Mouse (Mus musculus) embryonic facial prominence, embryonic 14.5 days (tissue): ENCODE results near the gene Lgr6. TPM values are rescaled to one million over a fixed set of nuclear protein-coding genes. Genes with fewer than 3 reads are reported as not detected.

ENCODE experiments used
- ATAC-seq: fragments of 200-750 bp; cut with Nextera tagmentation; 2 replicates; pipeline ENCODE4 v1.8.0; 2017; ENCODE audit warnings: low read depth, moderate number of reproducible peaks, moderate TSS enrichment
- DNase-seq: peaks from one replicate; pipeline ENCODE4 v3.0.0-alpha.2; 2015; ENCODE audit warnings: low spot score
- H3K27ac ChIP-seq: fragments of 300-500 bp; sonication (generic); replicated peaks from 2 replicates; pipeline ENCODE4 v1.5.1; 2014; ENCODE audit warnings: low read depth, mild to moderate bottlenecking, low read length, moderate library complexity
- H3K27me3 ChIP-seq: fragments of 300-500 bp; sonication (generic); replicated peaks from 2 replicates; pipeline ENCODE4 v1.6.1; 2014; ENCODE audit warnings: low read length; ENCODE audit not compliant: control insufficient read depth, insufficient read depth
- H3K36me3 ChIP-seq: fragments of 300-500 bp; sonication (generic); 2 replicates; pipeline ENCODE4 v1.6.1; 2014; ENCODE audit warnings: low read length, mixed read lengths; ENCODE audit not compliant: control insufficient read depth, insufficient read depth
- H3K4me1 ChIP-seq: fragments of 300-500 bp; sonication (generic); 2 replicates; pipeline ENCODE4 v1.6.1; 2014; ENCODE audit warnings: antibody characterized with exemption, low read length; ENCODE audit not compliant: control insufficient read depth, insufficient read depth
- H3K4me2 ChIP-seq: fragments of 300-500 bp; sonication (generic); 2 replicates; pipeline ENCODE4 v1.6.1; 2014; ENCODE audit warnings: low read depth, mild to moderate bottlenecking, low read length, moderate library complexity, mixed read lengths
- H3K4me3 ChIP-seq: fragments of 300-500 bp; sonication (generic); 2 replicates; pipeline ENCODE4 v1.5.1; 2014; ENCODE audit warnings: low read depth, mild to moderate bottlenecking, low read length
- H3K9ac ChIP-seq: fragments of 300-500 bp; sonication (generic); 2 replicates; pipeline ENCODE4 v1.6.1; 2014; ENCODE audit warnings: low read depth, mild to moderate bottlenecking, low read length, moderate library complexity, mixed read lengths
- H3K9me3 ChIP-seq: fragments of 300-500 bp; sonication (generic); 2 replicates; pipeline ENCODE4 v1.6.1; 2016; ENCODE audit warnings: low read length; ENCODE audit not compliant: control insufficient read depth
- WGBS: fragments of 180-500 bp; shearing (Covaris S2); extraction: QIAGEN DNeasy Blood & Tissue Kit; methylation state at CpG from one replicate; pipeline ENCODE4 v1.1.7; 2014; 5-methylcytosine and 5-hydroxymethylcytosine counted together
- polyA plus RNA-seq: library from polyadenylated mRNA; unstranded; fragments of >200 nt; fragmentation: Nextera tagmentation; extraction: Ambion mirVana; gene quantifications from 2 replicates; pipeline ENCODE4 v1.2.1, GENCODE M21; 2014

Lgr6 gene
- polyA plus RNA-seq, 1 experiment from 2014 or later: 7.5 TPM

- no peaks in the 10 kb centered on the region for H3K9me3 ChIP-seq
- WGBS: 72% methylated on average over 3 of the region's 3 CpGs
Observed at GRCm38 (mm10) chr1:135082267-135082666, 22.8 kb downstream of the Lgr6 start.

GRCm38 (mm10) chr1:135079021-135079420 lies 26.1 kb downstream of the Lgr6 start:
- no peaks in the 10 kb centered on the region for H3K9me3 ChIP-seq
- 13% methylated on average over 2 of the region's 2 CpGs for WGBS
- ATAC-seq: no peak; the same call in 1 of the 2 replicates
- no peak overlapping the region for H3K4me3 ChIP-seq
- no peak overlapping the region for H3K4me2 ChIP-seq
- no peak overlapping the region for H3K27ac ChIP-seq
- no peaks in the 10 kb centered on the region for H3K36me3 ChIP-seq
- no peak overlapping the region for H3K9ac ChIP-seq
- peaks cover 1% of the 10 kb centered on the region; the same call in 1 of the 2 replicates for H3K27me3 ChIP-seq
- peaks cover 12% of the 10 kb centered on the region; the same call in 1 of the 2 replicates for H3K4me1 ChIP-seq
- DNase-seq: peak; percentile 43

More at GRCm38 (mm10) chr1:135082267-135082666, 22.8 kb downstream of the Lgr6 start:
- no peak overlapping the region for H3K4me2 ChIP-seq
- no peak overlapping the region for H3K9ac ChIP-seq
- H3K27ac ChIP-seq: no peak overlapping the region
- H3K4me3 ChIP-seq: no peak overlapping the region
- H3K4me1 ChIP-seq: peaks cover 12% of the 10 kb centered on the region; the same call in 1 of the 2 replicates
- no peak for DNase-seq
- peaks cover 31% of the 10 kb centered on the region for H3K27me3 ChIP-seq
- no peaks in the 10 kb centered on the region for H3K36me3 ChIP-seq
- ATAC-seq: no peak

- H3K4me3 ChIP-seq: no peak overlapping the region
- no peaks in the 10 kb centered on the region for H3K9me3 ChIP-seq
- no peak for ATAC-seq
- WGBS: 42% methylated on average over 5 of the region's 5 CpGs
- no peak for DNase-seq
- no peak overlapping the region for H3K4me2 ChIP-seq
- peaks cover 3% of the 10 kb centered on the region; the same call in 1 of the 2 replicates for H3K4me1 ChIP-seq
- H3K36me3 ChIP-seq: no peaks in the 10 kb centered on the region
- no peak overlapping the region for H3K27ac ChIP-seq
- H3K27me3 ChIP-seq: no peaks in the 10 kb centered on the region
- H3K9ac ChIP-seq: no peak overlapping the region
Observed at GRCm38 (mm10) chr1:135076470-135076869, 28.6 kb downstream of the Lgr6 start.

- H3K4me2 ChIP-seq: no peak overlapping the region
- no peak overlapping the region for H3K9ac ChIP-seq
- WGBS: 100% methylated on average over 1 of the region's 1 CpGs
- H3K27ac ChIP-seq: no peak overlapping the region
- H3K36me3 ChIP-seq: no peaks in the 10 kb centered on the region
- ATAC-seq (no peak), DNase-seq (no peak)
- no peaks in the 10 kb centered on the region for H3K9me3 ChIP-seq
- no peak overlapping the region for H3K4me3 ChIP-seq
- no peaks in the 10 kb centered on the region for H3K27me3 ChIP-seq
- peaks cover 3% of the 10 kb centered on the region; the same call in 1 of the 2 replicates for H3K4me1 ChIP-seq
Observed at GRCm38 (mm10) chr1:135075270-135075669, 29.8 kb downstream of the Lgr6 start.

GRCm38 (mm10) chr1:135072643-135073042 lies 32.4 kb downstream of the Lgr6 start:
- no peaks in the 10 kb centered on the region for H3K36me3 ChIP-seq
- no peak overlapping the region for H3K4me2 ChIP-seq
- no peak for DNase-seq
- H3K27ac ChIP-seq: no peak overlapping the region
- H3K9me3 ChIP-seq: no peaks in the 10 kb centered on the region
- no peaks in the 10 kb centered on the region for H3K27me3 ChIP-seq
- no peak overlapping the region for H3K4me3 ChIP-seq
- ATAC-seq: no peak
- 54% methylated on average over 5 of the region's 5 CpGs for WGBS
- no peak overlapping the region for H3K9ac ChIP-seq
- H3K4me1 ChIP-seq: no peaks in the 10 kb centered on the region

GRCm38 (mm10) chr1:135069841-135070240 lies 35.2 kb downstream of the Lgr6 start:
- H3K4me1 ChIP-seq: no peaks in the 10 kb centered on the region
- peak; percentile 63; the same call in 1 of the 2 replicates for ATAC-seq
- no peak overlapping the region for H3K27ac ChIP-seq
- 68% methylated on average over 8 of the region's 8 CpGs for WGBS
- H3K4me3 ChIP-seq: no peak overlapping the region
- no peaks in the 10 kb centered on the region for H3K27me3 ChIP-seq
- no peak overlapping the region for H3K9ac ChIP-seq
- H3K4me2 ChIP-seq: no peak overlapping the region
- peak; percentile 41 for DNase-seq
- no peaks in the 10 kb centered on the region for H3K36me3 ChIP-seq
- no peaks in the 10 kb centered on the region for H3K9me3 ChIP-seq

- no peaks in the 10 kb centered on the region for H3K4me1 ChIP-seq
- no peaks in the 10 kb centered on the region for H3K27me3 ChIP-seq
- no peak overlapping the region for H3K4me3 ChIP-seq
- DNase-seq (no peak), ATAC-seq (no peak)
- no peak overlapping the region for H3K27ac ChIP-seq
- H3K36me3 ChIP-seq: no peaks in the 10 kb centered on the region
- no peak overlapping the region for H3K9ac ChIP-seq
- 0 out of 2 replicates have a peak, but pooled peaks cover 6% of the 10 kb centered on the region for H3K9me3 ChIP-seq
- WGBS: 98% methylated on average over 2 of the region's 2 CpGs
- no peak overlapping the region for H3K4me2 ChIP-seq
Observed at GRCm38 (mm10) chr1:135064525-135064924, 40.6 kb downstream of the Lgr6 start.

GRCm38 (mm10) chr1:135062936-135063335 lies 42.1 kb downstream of the Lgr6 start:
- Histone ChIP-seq H3K4me3 (no peak overlapping the region), H3K27me3 (no peaks in the 10 kb centered on the region)
- no peak for ATAC-seq

GRCm38 (mm10) chr1:135061300-135061699 lies 43.8 kb downstream of the Lgr6 start:
- 94% methylated on average over 6 of the region's 6 CpGs for WGBS
- H3K9me3 ChIP-seq: 0 out of 2 replicates have a peak, but pooled peaks cover 6% of the 10 kb centered on the region
- no peak overlapping the region for H3K27ac ChIP-seq
- H3K36me3 ChIP-seq: no peaks in the 10 kb centered on the region
- no peak overlapping the region for H3K4me3 ChIP-seq
- DNase-seq: no peak
- no peak overlapping the region for H3K4me2 ChIP-seq
- no peak for ATAC-seq
- H3K27me3 ChIP-seq: no peaks in the 10 kb centered on the region
- no peaks in the 10 kb centered on the region for H3K4me1 ChIP-seq
- H3K9ac ChIP-seq: no peak overlapping the region

More at GRCm38 (mm10) chr1:135062936-135063335, 42.1 kb downstream of the Lgr6 start:
- H3K9me3 ChIP-seq: 0 out of 2 replicates have a peak, but pooled peaks cover 6% of the 10 kb centered on the region
- 63% methylated on average over 5 of the region's 5 CpGs for WGBS
- no peaks in the 10 kb centered on the region for H3K36me3 ChIP-seq
- no peak overlapping the region for H3K9ac ChIP-seq
- DNase-seq: no peak
- H3K27ac ChIP-seq: no peak overlapping the region
- no peak overlapping the region for H3K4me2 ChIP-seq
- no peaks in the 10 kb centered on the region for H3K4me1 ChIP-seq
